Mouse (Mus musculus) thymus, adult 2 months (tissue): ENCODE results near the gene Scube3.

Source experiments
- CTCF ChIP-seq: fragments of 200-500 bp; IDR thresholded peaks from 2 replicates; pipeline ENCODE4 v1.5.1; 2012; ENCODE audit warnings: mild to moderate bottlenecking, control low read depth, low read length, moderate library complexity, borderline replicate concordance; ENCODE audit not compliant: control insufficient read depth, poor library complexity, insufficient read depth; ENCODE audit errors: extremely low read depth
- POLR2A ChIP-seq: fragments of 200-500 bp; IDR thresholded peaks from 2 replicates; pipeline ENCODE4 v1.6.1; 2012; ENCODE audit warnings: mild to moderate bottlenecking, low read length, control low read depth, moderate library complexity; ENCODE audit not compliant: control insufficient read depth, poor library complexity, insufficient read depth; ENCODE audit errors: extremely low read depth

GRCm38 (mm10) chr17:28184971-28185638 is 43.2 kb downstream of the Scube3 start:
- TF ChIP-seq CTCF = no peak
- no peak for TF ChIP-seq POLR2A
